Mouse (Mus musculus) spleen, adult 2 months (tissue): Measurements from ENCODE around the gene Kifc1.
"Not testable (repeated sequence)": the region's sequence is repeated elsewhere in the genome, so short reads cannot be mapped to it uniquely, and the experiment has no call there.

Experiments
- CTCF ChIP-seq: fragments of 200-500 bp; IDR thresholded peaks from 2 replicates; pipeline ENCODE4 v1.5.1; 2011; ENCODE audit warnings: mild to moderate bottlenecking, inconsistent platforms; ENCODE audit not compliant: insufficient read depth, insufficient read length, insufficient replicate concordance; ENCODE audit errors: extremely low read depth
- POLR2A ChIP-seq: fragments of 200-500 bp; IDR thresholded peaks from 2 replicates; pipeline ENCODE4 v1.6.1; 2011; ENCODE audit warnings: low read depth, low read length, inconsistent platforms

DNA sequence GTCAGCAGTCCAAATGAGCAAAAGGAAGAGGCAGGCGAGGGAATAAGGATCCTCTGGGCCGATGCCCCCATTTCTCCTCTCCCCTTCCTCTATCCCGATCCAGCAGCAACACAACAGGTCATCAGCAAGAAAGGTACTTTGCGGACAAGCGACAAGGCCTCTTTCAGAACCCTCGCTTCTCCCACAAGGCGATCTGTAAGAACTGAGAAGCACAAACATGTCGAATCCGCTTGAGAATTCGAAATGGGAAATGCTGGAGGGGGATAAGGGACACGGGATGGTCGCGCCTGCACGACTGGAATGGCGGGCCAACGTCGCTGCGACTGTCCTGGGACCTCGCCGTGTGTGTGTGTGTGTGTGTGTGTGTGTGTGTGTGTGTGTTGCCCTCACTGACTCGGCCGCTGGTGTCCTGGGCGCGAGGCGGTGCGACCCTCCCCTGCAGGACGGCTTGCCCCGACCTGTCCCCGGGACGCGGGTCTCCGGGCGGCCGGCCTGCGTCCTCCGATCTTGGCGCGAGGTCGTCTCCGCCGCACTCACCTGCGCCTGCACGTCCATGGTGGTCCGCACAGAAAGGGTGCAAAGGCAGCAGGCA is 424 bp downstream of the Kifc1 start:
- TF ChIP-seq CTCF, POLR2A: not testable (repeated sequence)
